Mouse (Mus musculus): Measurements from ENCODE around the gene Wwp2. TPM values are rescaled to one million over a fixed set of nuclear protein-coding genes. Genes with fewer than 3 reads are reported as not detected.

The Wwp2 gene
- total and polyA plus RNA-seq, 3 experiments: 21.8 to 31.5 TPM; not detected in 1

- no peaks in the 10 kb centered on the region for H3K79me2 ChIP-seq (ENCODE audit: control insufficient read depth, insufficient read depth, low read length, poor library complexity)
- TF ChIP-seq MAZ (IDR thresholded peaks at IDR 0.05; ENCODE audit: low read depth, low read length) (no peak), GABPA (IDR thresholded peaks at IDR 0.05; ENCODE audit: low read depth, low read length) (no peak), CHD1 (IDR thresholded peaks at IDR 0.05; ENCODE audit: low read depth, low read length) (no peak), POLR2AphosphoS2 (IDR thresholded peaks at IDR 0.05; ENCODE audit: low read length) (no peak), SMC3 (IDR thresholded peaks at IDR 0.05; ENCODE audit: low read depth, low read length) (no peak), CHD2 (IDR thresholded peaks at IDR 0.05; ENCODE audit: low read length) (no peak)
- no peaks in the 10 kb centered on the region for H3K27me3 ChIP-seq (ENCODE audit: control insufficient read depth in 1 of 2, insufficient read depth in 2 of 2, low read length in 2 of 2)
- no peak for DNase-seq (ENCODE audit: low read depth, low spot score)
- H3K4me3 ChIP-seq (ENCODE audit: control insufficient read depth in 1 of 2, insufficient read depth in 1 of 2, low read depth in 2 of 2, low read length in 2 of 2): no peak overlapping the region
- peaks cover 0 to 7% of the 10 kb centered on the region in 2 experiments; a peak in 2 of 4 replicates for H3K36me3 ChIP-seq (ENCODE audit: control insufficient read depth in 1 of 2, insufficient read depth in 2 of 2, low read length in 2 of 2)
- no peaks in the 10 kb centered on the region for H3K9me3 ChIP-seq (replicated peaks; ENCODE audit: insufficient read depth, low read length)
- H3K27ac ChIP-seq (ENCODE audit: control insufficient read depth, low read depth, low read length): no peak overlapping the region
- peaks cover 2 to 4% of the 10 kb centered on the region in 2 experiments; a peak in 3 of 4 replicates for H3K4me1 ChIP-seq (ENCODE audit: control insufficient read depth in 1 of 2, insufficient read depth in 2 of 2, low read length in 2 of 2)
- H3K9ac ChIP-seq (ENCODE audit: control insufficient read depth, low read depth, low read length, poor library complexity, severe bottlenecking): no peak overlapping the region
Observed at GRCm38 (mm10) chr8:107391136-107391516, 45.0 kb upstream of the Wwp2 start.

DNA sequence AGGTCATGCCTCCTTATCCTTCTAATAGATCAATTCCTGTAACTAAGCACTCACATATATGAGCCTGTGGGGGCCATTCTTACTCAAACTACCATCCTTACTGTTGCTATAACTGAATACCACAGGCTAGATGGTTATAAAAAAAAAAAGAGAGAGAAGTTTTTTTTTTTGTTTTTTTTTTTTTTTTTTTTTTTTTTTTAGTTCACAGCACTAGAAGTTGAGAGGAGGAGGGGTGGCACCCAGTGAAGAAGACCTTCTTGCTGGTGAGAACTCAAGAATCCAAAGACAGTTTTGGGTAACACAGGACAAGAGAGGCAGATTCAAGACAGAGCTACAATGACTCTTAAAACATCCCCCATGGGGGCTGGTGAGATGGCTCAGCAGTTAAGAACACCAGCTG lies 40.8 kb upstream of the Wwp2 start:
- no peaks in the 10 kb centered on the region for H3K36me3 ChIP-seq (ENCODE audit: control insufficient read depth in 1 of 2, insufficient read depth in 2 of 2, low read length in 2 of 2)
- H3K4me3 ChIP-seq (ENCODE audit: control insufficient read depth in 1 of 2, insufficient read depth in 1 of 2, low read depth in 2 of 2, low read length in 2 of 2): no peak overlapping the region
- no peaks in the 10 kb centered on the region for H3K9me3 ChIP-seq (replicated peaks; ENCODE audit: insufficient read depth, low read length)
- no peak for DNase-seq (ENCODE audit: low read depth, low spot score)
- no peak overlapping the region for H3K27ac ChIP-seq (ENCODE audit: control insufficient read depth, low read depth, low read length)
- H3K27me3 ChIP-seq (ENCODE audit: control insufficient read depth in 1 of 2, insufficient read depth in 2 of 2, low read length in 2 of 2): no peaks in the 10 kb centered on the region
- H3K79me2 ChIP-seq (ENCODE audit: control insufficient read depth, insufficient read depth, low read length, poor library complexity): no peaks in the 10 kb centered on the region
- TF ChIP-seq ZNF384 (IDR thresholded peaks at IDR 0.05; ENCODE audit: low read depth, low read length): peak; percentile 60; the same call in 1 of the 2 replicates
- no peak for TF ChIP-seq UBTF (IDR thresholded peaks at IDR 0.05; ENCODE audit: borderline replicate concordance, insufficient read depth, low read depth, low read length)
- H3K4me1 ChIP-seq (ENCODE audit: control insufficient read depth in 1 of 2, insufficient read depth in 2 of 2, low read length in 2 of 2): no peaks in the 10 kb centered on the region
- no peak overlapping the region for H3K9ac ChIP-seq (ENCODE audit: control insufficient read depth, low read depth, low read length, poor library complexity, severe bottlenecking)

- H3K9ac ChIP-seq (ENCODE audit: control insufficient read depth, low read depth, low read length, poor library complexity, severe bottlenecking): no peak overlapping the region
- no peak overlapping the region for H3K4me3 ChIP-seq (ENCODE audit: control insufficient read depth in 1 of 2, insufficient read depth in 1 of 2, low read depth in 2 of 2, low read length in 2 of 2)
- no peak overlapping the region for H3K27ac ChIP-seq (ENCODE audit: control insufficient read depth, low read depth, low read length)
- TF ChIP-seq CHD1 (IDR thresholded peaks at IDR 0.05; ENCODE audit: low read depth, low read length): no peak
- DNase-seq (ENCODE audit: low read depth, low spot score): no peak
- no peaks in the 10 kb centered on the region; a peak in 1 of 4 replicates for H3K36me3 ChIP-seq (ENCODE audit: control insufficient read depth in 1 of 2, insufficient read depth in 2 of 2, low read length in 2 of 2)
- H3K9me3 ChIP-seq (replicated peaks; ENCODE audit: insufficient read depth, low read length): no peaks in the 10 kb centered on the region
- 0 out of 4 replicates have a peak, but pooled peaks cover 0 to 2% of the 10 kb centered on the region in 2 experiments for H3K4me1 ChIP-seq (ENCODE audit: control insufficient read depth in 1 of 2, insufficient read depth in 2 of 2, low read length in 2 of 2)
- no peaks in the 10 kb centered on the region for H3K27me3 ChIP-seq (ENCODE audit: control insufficient read depth in 1 of 2, insufficient read depth in 2 of 2, low read length in 2 of 2)
- H3K79me2 ChIP-seq (ENCODE audit: control insufficient read depth, insufficient read depth, low read length, poor library complexity): no peaks in the 10 kb centered on the region
Observed at GRCm38 (mm10) chr8:107396106-107396670, 40.0 kb upstream of the Wwp2 start.

GRCm38 (mm10) chr8:107397665-107398064 lies 38.5 kb upstream of the Wwp2 start:
- H3K4me3 ChIP-seq (ENCODE audit: control insufficient read depth in 1 of 2, insufficient read depth in 1 of 2, low read depth in 2 of 2, low read length in 2 of 2): no peak overlapping the region
- DNase-seq (ENCODE audit: low read depth, low spot score): no peak
- no peak overlapping the region for H3K27ac ChIP-seq (ENCODE audit: control insufficient read depth, low read depth, low read length)
- H3K9ac ChIP-seq (ENCODE audit: control insufficient read depth, low read depth, low read length, poor library complexity, severe bottlenecking): no peak overlapping the region
- peaks cover 0 to 5% of the 10 kb centered on the region in 2 experiments; a peak in 2 of 4 replicates for H3K36me3 ChIP-seq (ENCODE audit: control insufficient read depth in 1 of 2, insufficient read depth in 2 of 2, low read length in 2 of 2)
- no peaks in the 10 kb centered on the region for H3K27me3 ChIP-seq (ENCODE audit: control insufficient read depth in 1 of 2, insufficient read depth in 2 of 2, low read length in 2 of 2)
- peaks cover 3 to 11% of the 10 kb centered on the region in 2 experiments; a peak in 3 of 4 replicates for H3K4me1 ChIP-seq (ENCODE audit: control insufficient read depth in 1 of 2, insufficient read depth in 2 of 2, low read length in 2 of 2)
- H3K79me2 ChIP-seq (ENCODE audit: control insufficient read depth, insufficient read depth, low read length, poor library complexity): no peaks in the 10 kb centered on the region
- TF ChIP-seq MAX (IDR thresholded peaks at IDR 0.05; ENCODE audit: low read length): no peak
- no peak for TF ChIP-seq ZMIZ1 (IDR thresholded peaks at IDR 0.05; ENCODE audit: low read depth, low read length)
- no peak for TF ChIP-seq RAD21 (IDR thresholded peaks at IDR 0.05; ENCODE audit: low read depth, low read length)
- TF ChIP-seq JUND (IDR thresholded peaks at IDR 0.05; ENCODE audit: low read depth, low read length): no peak
- no peak for TF ChIP-seq POLR2A (IDR thresholded peaks at IDR 0.05; ENCODE audit: control insufficient read depth in 1 of 2, insufficient read depth in 1 of 2, low read depth in 1 of 2, low read length in 2 of 2, poor library complexity in 1 of 2)
- TF ChIP-seq NRF1 (IDR thresholded peaks at IDR 0.05; ENCODE audit: insufficient read depth, low read depth, low read length, poor library complexity, severe bottlenecking): no peak
- TF ChIP-seq HCFC1 (IDR thresholded peaks at IDR 0.05; ENCODE audit: low read depth, low read length): no peak
- no peak for TF ChIP-seq ZNF384 (IDR thresholded peaks at IDR 0.05; ENCODE audit: low read depth, low read length)
- no peak for TF ChIP-seq SIN3A (IDR thresholded peaks at IDR 0.05; ENCODE audit: low read length)
- TF ChIP-seq GABPA (IDR thresholded peaks at IDR 0.05; ENCODE audit: low read depth, low read length): no peak
- TF ChIP-seq NELFE (IDR thresholded peaks at IDR 0.05; ENCODE audit: low read depth, low read length): no peak
- no peak for TF ChIP-seq USF1 (IDR thresholded peaks at IDR 0.05; ENCODE audit: low read depth, low read length)
- no peak for TF ChIP-seq EP300 (IDR thresholded peaks at IDR 0.05; ENCODE audit: low read depth in 1 of 2, low read length in 2 of 2)
- H3K9me3 ChIP-seq (replicated peaks; ENCODE audit: insufficient read depth, low read length): no peaks in the 10 kb centered on the region

Data from MEL (cell line).